Mouse (Mus musculus) gonadal fat pad, adult 2 months (tissue): ENCODE results near the gene Ola1. TPM values are rescaled to one million over a fixed set of nuclear protein-coding genes. Genes with fewer than 3 reads are reported as not detected.

Source experiments
- DNase-seq: peaks from one replicate; pipeline ENCODE4 v3.0.0-alpha.2; 2012; ENCODE audit warnings: low read depth
- polyA plus RNA-seq: library from polyadenylated mRNA; depleted of rRNA; stranded (reverse); fragments of >200 nt; gene quantifications from 2 replicates; pipeline ENCODE4 v1.2.3, GENCODE M21; 2012; rRNA removed

The Ola1 gene
- polyA plus RNA-seq, 1 experiment: 13.1 TPM

DNA sequence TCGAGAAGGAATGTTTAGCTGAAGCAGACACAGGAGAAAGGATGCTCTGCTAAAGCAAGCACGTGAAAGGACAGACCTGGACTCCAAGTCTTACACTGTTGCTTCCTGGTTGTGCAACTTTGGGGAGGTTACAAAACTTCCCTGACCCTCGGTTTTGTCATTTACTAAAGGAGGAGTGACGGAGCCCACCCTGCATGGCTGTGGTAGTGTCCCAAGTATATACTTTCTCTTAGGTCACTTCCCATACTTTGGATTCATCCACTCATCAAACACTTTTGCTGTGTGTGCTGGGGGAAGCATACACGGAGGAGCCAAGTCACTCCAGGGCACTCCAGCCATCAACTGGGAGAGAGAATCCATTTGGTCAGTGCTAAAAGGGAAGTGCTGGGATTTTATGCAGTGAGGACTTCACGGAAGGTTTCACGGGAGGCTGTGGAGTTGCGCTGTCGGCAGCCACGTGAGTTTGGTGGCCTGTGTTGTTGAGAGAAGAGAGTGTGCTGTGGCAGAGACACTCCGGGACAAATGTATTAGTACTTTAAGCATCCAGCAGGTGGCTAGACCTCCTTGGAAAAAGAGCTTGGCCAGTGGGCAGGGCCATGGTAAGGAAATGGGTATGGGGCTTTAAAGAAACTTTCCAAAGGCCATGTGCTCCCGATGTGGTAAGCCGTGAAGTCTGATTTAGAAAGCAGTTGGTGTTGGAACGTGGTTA is 154.7 kb downstream of the Ola1 start:
- DNase-seq: no peak

DNA sequence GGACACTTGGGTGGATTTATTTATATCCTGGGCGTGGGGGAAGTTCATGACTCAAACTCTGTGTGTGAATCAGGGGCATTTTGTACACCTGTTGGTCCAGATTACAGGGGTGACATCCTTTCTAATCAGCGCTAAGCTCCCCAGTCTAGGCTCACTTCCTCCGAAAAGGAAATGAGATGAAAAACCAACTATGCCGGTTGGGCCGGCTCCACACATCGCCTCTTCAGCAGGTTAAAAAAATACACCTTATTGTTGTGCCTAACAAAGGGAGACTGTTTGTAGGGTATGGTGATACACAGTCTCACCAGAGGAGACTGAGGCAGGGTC is 158.5 kb downstream of the Ola1 start:
- DNase-seq: no peak

DNA sequence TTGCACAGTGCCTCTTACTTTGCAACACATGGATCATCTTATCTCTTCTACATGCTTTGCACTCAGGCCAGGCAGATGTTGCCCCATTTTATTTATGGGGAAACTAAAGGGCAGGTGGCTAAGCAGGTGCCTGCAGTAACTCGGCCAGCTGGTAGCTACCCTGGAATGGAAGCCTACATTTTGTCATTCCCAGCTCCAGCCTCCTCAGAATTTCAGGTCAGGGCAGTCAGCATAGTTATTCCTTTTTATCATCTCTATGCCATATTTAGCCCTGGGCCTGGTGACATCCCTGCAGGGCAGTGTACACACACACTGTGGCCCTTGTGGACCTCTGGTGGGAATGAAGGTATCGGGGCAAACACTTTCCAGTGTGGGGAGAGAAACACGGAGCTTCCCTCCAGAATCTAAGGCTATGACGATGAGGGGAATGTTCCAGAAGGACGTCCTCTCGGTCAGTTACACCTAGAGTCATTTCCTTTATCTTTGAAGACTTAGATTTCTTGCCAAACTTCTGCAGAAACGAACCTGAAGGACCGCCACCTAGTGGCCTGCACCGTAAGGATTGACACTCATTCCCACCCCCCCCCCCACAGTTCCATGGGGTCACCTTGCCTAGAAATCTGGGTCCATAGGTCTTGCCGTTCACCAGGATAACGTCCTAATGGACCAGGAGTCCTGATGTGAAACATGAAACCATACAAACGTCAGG is 159.0 kb downstream of the Ola1 start:
- DNase-seq: no peak

DNA sequence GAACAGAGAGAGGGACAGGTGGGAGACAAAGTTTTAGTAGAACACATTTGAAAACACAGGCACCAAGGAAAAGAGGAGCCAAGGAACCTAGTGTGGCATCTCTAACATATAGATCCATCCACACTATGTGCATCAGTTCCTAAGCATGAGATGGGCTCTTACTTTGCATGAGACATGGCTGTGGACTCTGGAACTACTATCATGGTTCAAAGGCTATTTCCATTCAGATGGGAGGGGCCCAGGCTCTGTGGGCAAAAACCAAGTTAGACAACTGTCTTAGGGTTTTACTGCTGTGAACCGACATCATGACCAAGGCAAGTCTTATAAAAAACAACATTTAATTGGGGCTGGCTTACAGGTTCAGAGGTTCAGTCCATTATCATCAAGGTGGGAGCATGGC is 160.4 kb downstream of the Ola1 start:
- DNase-seq: no peak

DNA sequence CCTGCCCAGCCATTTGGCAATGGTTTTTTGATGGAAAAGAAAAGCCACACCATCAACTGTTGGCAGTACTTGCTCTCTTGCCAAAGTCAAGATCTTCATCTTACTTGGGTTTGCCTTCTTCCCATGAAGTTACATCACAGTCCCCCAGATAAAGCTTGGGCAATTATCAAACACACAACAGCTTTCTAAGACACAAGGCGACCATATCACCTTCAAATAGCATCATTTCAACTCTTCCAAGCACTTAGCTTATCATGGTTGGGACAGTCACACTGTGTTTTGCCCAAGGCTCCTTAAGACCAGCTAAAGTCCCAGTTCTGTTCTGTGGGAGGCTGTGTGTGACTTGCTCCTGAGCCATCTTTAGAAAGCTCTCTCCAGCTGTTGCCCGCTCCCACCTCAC is 161.1 kb downstream of the Ola1 start:
- no peak for DNase-seq

DNA sequence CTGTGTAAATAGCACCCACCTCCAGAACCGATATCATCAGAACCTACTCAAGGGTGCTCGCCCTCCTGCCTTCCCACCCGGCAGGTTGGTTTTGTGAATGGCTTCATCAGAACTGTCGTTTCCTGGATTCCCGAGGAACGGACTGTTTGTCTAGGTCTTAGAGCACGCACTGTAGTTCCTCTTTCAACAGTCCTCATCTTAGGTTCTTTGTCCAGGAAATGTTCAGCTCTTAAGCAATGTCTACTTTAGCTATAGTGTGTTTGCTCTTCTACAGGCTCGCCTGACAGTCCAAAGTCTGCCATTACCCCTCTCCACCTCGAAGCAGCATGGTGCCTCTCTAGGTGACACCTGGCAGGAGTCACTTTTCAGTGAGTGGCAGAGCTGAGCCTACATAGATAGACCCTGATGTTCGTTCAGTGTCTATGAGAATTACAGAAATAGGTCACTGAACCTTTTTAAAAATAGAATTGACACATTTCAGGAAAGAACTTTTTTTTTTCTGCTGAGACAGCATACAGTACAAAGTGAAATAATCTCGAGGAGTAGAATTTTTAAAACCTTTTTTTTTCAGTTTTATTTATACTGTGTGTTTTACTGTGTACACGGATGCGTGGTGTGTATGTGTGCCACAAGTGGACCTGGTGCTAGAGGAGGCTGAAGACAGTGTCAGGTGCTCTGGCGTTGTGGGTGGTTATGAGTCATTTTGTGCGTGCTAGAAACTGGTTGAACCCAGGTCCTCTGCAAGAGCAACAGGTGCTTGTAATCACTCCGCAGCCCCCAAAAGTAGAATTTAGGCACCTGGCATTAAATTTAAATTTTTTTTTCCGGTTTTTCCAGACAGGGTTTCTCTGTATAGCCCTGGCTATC is 162.4 kb downstream of the Ola1 start:
- DNase-seq: no peak

DNA sequence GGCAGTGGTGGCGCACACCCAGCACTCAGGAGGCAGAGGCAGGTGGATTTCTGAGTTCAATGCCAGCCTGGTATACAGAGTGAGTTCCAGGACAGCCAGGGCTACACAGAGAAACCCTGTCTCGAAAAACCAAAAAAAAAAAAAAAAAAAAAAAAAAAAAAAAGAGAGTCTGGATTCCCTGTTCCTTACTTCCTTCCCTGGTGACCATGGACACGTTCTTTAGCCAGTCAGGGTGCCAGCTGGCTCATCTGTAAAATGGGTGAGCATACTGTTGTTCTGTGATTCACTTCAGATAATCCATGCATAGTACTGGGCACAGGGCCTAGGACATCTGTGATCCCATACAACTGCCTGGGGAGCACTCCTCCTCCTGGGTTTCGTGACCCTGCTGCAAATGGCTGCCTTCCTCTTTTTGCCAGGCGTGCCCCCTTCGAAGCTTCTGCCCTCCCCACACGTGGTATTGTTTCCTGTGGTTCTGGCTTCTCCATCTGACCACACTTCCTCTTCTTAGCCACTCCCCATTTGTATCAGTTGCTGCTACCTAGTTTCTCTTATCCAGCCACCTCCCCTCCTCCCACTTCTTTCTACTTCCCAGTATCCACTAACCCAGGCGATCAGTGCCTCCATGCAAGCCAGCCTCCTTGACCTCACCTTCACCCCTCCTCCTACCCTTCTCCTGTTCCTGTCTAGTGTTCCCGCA is 164.8 kb downstream of the Ola1 start:
- no peak for DNase-seq

DNA sequence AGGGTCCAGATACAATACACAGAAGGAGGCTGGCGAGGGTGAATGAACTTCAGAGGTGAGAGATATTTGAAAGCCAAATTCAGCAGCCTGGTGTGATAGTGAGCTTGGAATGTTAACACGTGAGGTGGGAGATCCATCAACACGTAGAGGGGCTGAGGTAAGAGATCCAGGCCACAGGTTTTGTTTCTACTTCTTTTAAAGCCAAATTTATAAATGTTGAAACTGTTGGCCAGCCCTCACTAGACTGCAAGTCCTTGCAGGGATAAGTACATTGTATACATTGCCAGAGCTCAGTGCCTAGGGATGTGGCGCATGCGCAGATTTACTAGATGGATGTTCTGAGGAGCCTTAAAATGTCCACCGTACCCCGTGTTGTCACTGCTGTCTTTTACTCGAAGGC is 168.3 kb downstream of the Ola1 start:
- no peak for DNase-seq

DNA sequence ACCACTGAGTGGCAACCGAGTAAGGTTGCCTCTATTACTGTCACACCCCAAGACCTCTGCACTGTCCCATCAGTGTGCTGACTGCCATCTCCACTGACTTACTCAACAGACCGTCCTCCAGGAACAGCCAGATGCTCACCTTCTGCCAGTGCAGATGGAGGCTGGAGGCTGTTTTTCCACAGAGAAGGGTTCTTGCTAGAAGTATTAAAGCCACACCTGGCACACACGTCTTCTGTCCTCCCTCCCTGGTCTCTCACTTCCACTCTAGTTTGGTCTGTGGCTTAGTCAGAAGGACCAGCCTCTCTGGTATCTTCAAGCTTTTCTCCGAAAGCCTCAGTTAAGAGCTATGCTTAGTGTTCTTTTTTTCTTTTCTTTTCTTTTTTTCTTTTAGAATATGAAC is 168.7 kb downstream of the Ola1 start:
- no peak for DNase-seq

DNA sequence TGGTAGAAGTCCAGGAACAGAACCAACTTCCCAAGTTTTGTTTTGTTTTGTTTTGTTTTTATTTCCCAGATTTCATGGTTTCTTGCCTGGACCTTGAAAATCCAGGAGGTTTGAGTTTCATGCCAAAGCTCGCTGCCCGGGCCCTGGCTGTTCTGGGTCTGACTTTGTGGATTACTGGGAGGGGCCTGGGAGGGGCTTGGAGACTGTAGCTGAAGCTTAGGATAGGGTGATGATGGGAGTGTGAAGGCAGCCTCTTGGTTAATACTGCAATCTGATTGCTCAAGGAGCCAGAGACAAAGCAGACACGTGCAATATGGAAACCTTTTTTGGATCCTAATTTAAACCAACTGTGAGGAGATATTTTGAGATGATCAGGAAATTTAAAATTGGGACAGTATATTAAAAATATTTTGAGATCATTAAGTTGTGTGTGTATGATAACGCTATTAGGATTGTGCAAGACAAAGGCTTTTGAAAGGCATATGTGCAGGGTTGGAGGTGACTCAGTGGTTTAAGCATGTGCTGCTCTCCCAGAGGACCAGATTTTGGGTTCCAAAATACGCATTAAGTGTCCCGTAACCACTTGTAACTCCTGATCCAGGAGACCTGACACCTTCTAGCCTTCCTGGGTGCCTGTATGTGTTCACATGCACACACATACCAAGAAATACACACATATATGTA is 169.6 kb downstream of the Ola1 start:
- no peak for DNase-seq

DNA sequence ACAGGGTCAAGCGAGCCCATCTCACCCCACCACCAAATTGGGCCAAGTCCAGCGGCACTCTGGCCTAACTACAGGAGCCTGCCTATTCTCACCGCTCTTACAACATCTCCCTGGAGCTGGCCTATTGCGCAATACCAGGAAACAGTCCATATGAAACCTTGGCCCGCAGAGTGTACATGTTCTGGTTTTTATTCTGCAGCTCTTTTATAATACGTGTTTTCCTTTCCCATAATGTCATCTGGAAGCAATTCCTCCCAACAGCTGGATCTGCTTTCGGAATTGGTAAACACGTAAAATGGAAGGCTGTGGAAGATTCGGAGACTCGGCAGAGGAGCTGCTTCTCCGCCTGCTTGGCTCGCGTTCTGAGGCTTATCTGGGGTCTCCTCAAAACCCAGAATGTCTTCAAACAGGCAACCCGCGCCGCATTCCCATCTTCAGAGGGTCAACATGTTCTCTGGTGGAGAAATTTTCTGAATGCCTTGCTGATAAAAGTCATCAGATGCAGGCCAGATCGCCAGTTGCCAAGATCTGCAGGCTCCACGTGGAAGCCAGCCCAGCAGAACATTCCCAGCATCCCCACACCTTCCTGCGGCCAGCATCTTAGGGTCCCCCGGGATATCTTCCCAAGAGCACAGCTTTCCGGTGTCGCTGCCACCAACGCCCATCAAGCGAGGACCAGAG is 171.5 kb downstream of the Ola1 start:
- DNase-seq: no peak

DNA sequence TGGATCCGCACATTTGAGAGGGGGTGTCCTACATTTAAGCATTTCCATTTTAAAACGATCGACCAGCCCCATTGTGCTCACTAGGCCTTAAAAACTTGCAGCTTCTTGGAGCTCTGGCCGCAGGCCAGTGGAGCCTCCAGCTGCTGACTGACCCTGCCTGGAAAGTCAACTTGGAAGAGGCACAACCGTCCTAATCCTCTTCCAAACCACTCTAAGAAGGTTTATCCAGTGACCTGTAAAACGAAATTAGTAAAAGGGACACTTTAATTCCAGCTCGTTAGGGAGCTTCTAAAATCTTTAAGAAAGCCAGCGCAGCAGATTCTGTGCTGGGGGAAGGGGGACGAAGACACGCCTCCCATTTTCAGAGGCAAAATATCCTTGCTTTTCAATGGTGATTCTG is 172.1 kb downstream of the Ola1 start:
- no peak for DNase-seq

DNA sequence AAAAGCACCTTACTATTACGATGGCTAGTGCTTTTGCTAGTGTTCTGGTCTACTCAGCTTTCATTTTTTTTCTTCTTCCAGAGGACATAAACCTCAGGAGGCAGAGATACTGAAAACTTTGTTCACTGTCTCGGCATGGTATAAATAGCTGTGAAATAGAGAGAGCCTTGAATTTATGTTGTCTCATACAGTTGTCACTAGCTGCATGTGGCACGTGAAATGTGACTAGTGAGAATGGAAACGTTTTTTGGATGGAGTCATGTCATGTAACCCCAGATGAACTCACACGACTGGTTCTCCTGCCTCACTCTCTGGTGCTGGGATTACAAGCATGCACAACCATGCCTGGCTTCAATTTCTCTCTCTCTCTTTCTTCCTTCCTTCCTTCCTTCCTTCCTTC is 173.2 kb downstream of the Ola1 start:
- no peak for DNase-seq

Other genes starting within 250 kb of the Ola1 start
- gene Sp3, start 238.5 kb downstream of the Ola1 start, polyA plus RNA-seq: 21.9 and 24.8 TPM in 2 replicates
- not detected in 2 replicates for gene Gm11084, start 232.2 kb downstream of the Ola1 start, polyA plus RNA-seq
- not detected in 2 replicates for gene Sp9, start 53.0 kb upstream of the Ola1 start, polyA plus RNA-seq
- gene Scrn3, start 93.7 kb upstream of the Ola1 start, polyA plus RNA-seq: 11.0 and 12.3 TPM in 2 replicates
- 3.3 and 4.7 TPM in 2 replicates for gene Cir1, start 93.8 kb upstream of the Ola1 start, polyA plus RNA-seq
- 25.8 and 33.2 TPM in 2 replicates for gene Gpr155, start 167.6 kb upstream of the Ola1 start, polyA plus RNA-seq